ENCODE assay signal across 35 mouse cellular contexts in the genomic region with DNA sequence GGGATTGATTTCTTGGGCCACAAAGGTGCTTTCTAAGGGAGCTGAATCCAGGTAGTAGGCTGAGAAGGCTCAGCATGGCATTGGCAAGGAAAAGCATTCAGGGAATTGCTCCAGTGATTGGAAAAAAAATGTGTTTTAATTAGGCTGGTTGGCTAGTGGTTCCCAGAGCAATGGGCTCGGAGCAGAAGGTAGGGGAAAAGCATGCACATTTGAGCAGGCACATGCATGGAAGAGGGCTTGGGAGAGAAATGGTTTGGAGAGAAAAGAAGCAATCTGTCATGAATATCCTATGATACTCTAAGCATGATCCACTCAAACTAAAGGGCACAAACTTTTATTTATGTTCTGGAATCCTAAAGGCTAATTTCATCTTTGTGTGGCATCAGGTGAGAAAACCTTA.
"Had no signal": no experiment of that assay in that cellular context is flagged by ENCODE, and none has a peak within 500 bp of the region (broad histone marks: within the 10 kb centered on the region; RNA-seq: fewer than 3 reads in every experiment).

No protein-coding gene starts in this region.

- DNase-seq: heart, postnatal 10 days; heart, postnatal 14 days; heart, postnatal 36 days; heart, postnatal 4 days; kidney, adult 11 months; kidney, adult 18-20 months; kidney, adult 2 months; kidney, adult 8-10 months; kidney, adult 9 months; kidney, postnatal 10 days; kidney, postnatal 14 days; kidney, postnatal 25 days; kidney, postnatal 36 days; kidney, postnatal 4 days; layer of hippocampus, adult 9-11 months; layer of hippocampus, postnatal 36 days had no signal

- ATAC-seq: hindbrain, embryonic 16.5 days; hindbrain, postnatal 0 days; inflammation-experienced regulatory T-cells, adult 6 months; intestine, embryonic 15.5 days; intestine, embryonic 16.5 days; intestine, postnatal 0 days had no signal

- H3K36me3 ChIP-seq: heart, embryonic 10.5 days; heart, embryonic 12.5 days; heart, embryonic 13.5 days; heart, embryonic 15.5 days; hindbrain, embryonic 10.5 days; hindbrain, embryonic 12.5 days; hindbrain, embryonic 13.5 days; hindbrain, embryonic 15.5 days; intestine, embryonic 15.5 days; kidney, embryonic 15.5 days had no signal

- H3K4me3 ChIP-seq: heart, embryonic 10.5 days; heart, embryonic 12.5 days; heart, embryonic 13.5 days; heart, embryonic 15.5 days; hindbrain, embryonic 10.5 days; hindbrain, embryonic 12.5 days; hindbrain, embryonic 13.5 days; hindbrain, embryonic 15.5 days; intestine, embryonic 15.5 days; kidney, embryonic 15.5 days; layer of hippocampus, adult 2 months had no signal

- H3K4me1 ChIP-seq: heart, embryonic 10.5 days; heart, embryonic 12.5 days; heart, embryonic 15.5 days; hindbrain, embryonic 10.5 days; hindbrain, embryonic 12.5 days; hindbrain, embryonic 13.5 days; intestine, embryonic 15.5 days; kidney, embryonic 15.5 days had no signal

- H3K27ac ChIP-seq: heart, embryonic 10.5 days; heart, embryonic 13.5 days; heart, embryonic 15.5 days; hindbrain, embryonic 10.5 days; hindbrain, embryonic 12.5 days; hindbrain, embryonic 13.5 days; hindbrain, embryonic 14.5 days; hindbrain, embryonic 15.5 days; hindbrain, postnatal 0 days; intestine, embryonic 15.5 days; kidney, embryonic 15.5 days; kidney, postnatal 0 days; layer of hippocampus, adult 2 months had no signal

- H3K4me2 ChIP-seq: heart, embryonic 11.5 days; heart, embryonic 12.5 days; heart, embryonic 13.5 days; heart, embryonic 15.5 days; hindbrain, embryonic 12.5 days; hindbrain, embryonic 13.5 days; hindbrain, embryonic 14.5 days; hindbrain, embryonic 15.5 days; intestine, embryonic 15.5 days; kidney, embryonic 15.5 days had no signal

- H3K9ac ChIP-seq: heart, embryonic 12.5 days; heart, embryonic 13.5 days; heart, embryonic 15.5 days; hindbrain, embryonic 12.5 days; hindbrain, embryonic 13.5 days; hindbrain, embryonic 14.5 days; hindbrain, embryonic 15.5 days; intestine, embryonic 15.5 days; kidney, embryonic 15.5 days had no signal

- H3K9me3 ChIP-seq: heart, embryonic 10.5 days; heart, embryonic 13.5 days; heart, embryonic 15.5 days; hindbrain, embryonic 10.5 days; hindbrain, embryonic 12.5 days; hindbrain, embryonic 13.5 days; hindbrain, embryonic 15.5 days; intestine, embryonic 15.5 days; kidney, embryonic 15.5 days had no signal

- H3K27me3 ChIP-seq: heart, embryonic 12.5 days; heart, embryonic 13.5 days; heart, embryonic 15.5 days; hindbrain, embryonic 12.5 days; hindbrain, embryonic 13.5 days; hindbrain, embryonic 15.5 days; intestine, embryonic 15.5 days; kidney, embryonic 15.5 days had no signal
